Mouse (Mus musculus): ENCODE measurements around the gene Camk1d. TPM values are rescaled to one million over a fixed set of nuclear protein-coding genes. Genes with fewer than 3 reads are reported as not detected.
A peak's percentile ranks its signal among the peaks of the same experiment; 100 is the strongest.
"Not testable (repeated sequence)": the region's sequence is repeated elsewhere in the genome, so short reads cannot be mapped to it uniquely, and the experiment has no call there.

Gene Camk1d
- polyA plus RNA-seq, 2 experiments: 4.9 to 7.7 TPM

DNA sequence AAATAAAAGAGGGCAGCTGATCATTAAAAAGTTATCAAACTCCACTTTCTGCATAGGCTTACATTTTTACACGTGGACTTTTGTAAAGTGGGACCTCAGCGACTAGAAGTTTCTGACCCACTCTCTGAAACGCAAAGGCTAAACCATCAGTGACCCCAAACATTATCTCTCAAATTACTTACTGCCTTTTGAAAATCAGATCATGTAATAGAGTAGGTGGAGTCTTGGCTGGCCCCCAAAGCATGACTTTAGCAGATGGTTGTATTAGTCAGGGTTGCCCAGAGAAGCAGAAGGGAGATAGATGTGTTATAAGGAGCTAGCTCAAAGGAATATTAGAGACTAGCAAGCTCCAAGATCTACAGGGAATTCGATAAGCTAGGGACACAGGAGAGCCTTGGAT, 103.8 kb downstream of the Camk1d start:
- ATAC-seq (ENCODE audit: low FRiP score, low read depth): no peak
- peaks cover 20% of the 10 kb centered on the region for H3K4me1 ChIP-seq (ENCODE audit: control insufficient read depth, insufficient read depth, low read length)
- DNase-seq (ENCODE audit: low spot score): peak; percentile 32
- H3K4me2 ChIP-seq (replicated peaks; ENCODE audit: low read depth, low read length, severe bottlenecking): no peak overlapping the region
- TF ChIP-seq POLR2A (IDR thresholded peaks at IDR 0.05; ENCODE audit: borderline replicate concordance, extremely low read depth, insufficient read depth, insufficient read length): no peak
- WGBS: 58% methylated on average over 4 of the region's 4 CpGs
- H3K9me3 ChIP-seq (ENCODE audit: control insufficient read depth, low read length): no peaks in the 10 kb centered on the region
- no peaks in the 10 kb centered on the region for H3K27me3 ChIP-seq (ENCODE audit: control insufficient read depth, insufficient read depth, low read length)
- H3K9ac ChIP-seq (ENCODE audit: low read depth, low read length, severe bottlenecking): no peak overlapping the region
- no peak overlapping the region for H3K4me3 ChIP-seq (replicated peaks; ENCODE audit: low read length)
- no peak overlapping the region for H3K27ac ChIP-seq (replicated peaks; ENCODE audit: low read depth, low read length)
- H3K36me3 ChIP-seq (ENCODE audit: control insufficient read depth, insufficient read depth, low read length): no peaks in the 10 kb centered on the region

DNA sequence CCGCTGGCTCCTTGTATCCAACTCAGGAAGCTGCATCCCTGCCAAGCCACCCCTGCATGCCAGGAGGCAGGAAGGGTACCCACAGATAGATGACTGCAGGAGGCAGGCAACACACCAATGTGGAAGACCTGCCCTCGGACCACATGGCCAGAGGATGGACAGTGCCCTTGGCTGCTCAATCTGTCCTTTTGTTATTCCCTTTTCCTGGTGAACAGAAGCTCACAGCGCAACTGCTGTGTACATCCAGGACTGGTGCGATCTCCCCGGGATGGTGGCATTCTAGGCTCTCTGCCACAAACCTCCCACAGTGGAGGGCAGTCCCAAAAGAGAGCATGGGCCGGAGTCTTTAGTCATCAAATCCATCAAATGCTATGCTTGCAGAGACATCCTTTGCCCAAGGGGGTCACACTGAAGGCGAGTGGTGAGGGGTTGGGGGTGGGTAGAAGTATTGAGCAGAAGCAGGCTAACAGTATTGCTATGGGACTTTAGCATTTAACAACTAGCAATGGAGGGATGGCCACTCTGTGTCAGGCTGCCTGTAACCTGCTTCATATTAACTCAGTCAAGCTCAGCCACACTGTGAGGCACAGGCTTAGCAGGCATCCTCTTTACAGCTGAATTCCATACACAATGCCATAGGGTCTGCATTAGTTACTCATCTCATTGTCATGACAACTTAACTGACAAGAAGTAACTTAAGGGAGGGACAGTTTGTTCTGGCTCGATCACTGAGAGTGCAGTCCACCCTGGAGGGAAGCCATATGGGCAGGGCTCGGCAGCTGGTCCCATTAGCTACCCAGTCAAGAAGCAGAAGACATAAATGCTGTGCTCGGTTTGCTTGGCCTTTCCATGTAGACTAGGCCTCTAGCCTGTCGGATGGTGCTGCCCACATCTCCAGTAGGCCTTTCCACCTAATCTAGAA, 106.1 kb downstream of the Camk1d start:
- Histone ChIP-seq H3K4me3 (replicated peaks; ENCODE audit: low read length) (no peak overlapping the region), H3K9me3 (ENCODE audit: control insufficient read depth, low read length) (no peaks in the 10 kb centered on the region), H3K4me1 (ENCODE audit: control insufficient read depth, insufficient read depth, low read length) (peaks cover 7% of the 10 kb centered on the region), H3K9ac (ENCODE audit: low read depth, low read length, severe bottlenecking) (no peak overlapping the region), H3K4me2 (replicated peaks; ENCODE audit: low read depth, low read length, severe bottlenecking) (no peak overlapping the region), H3K27ac (replicated peaks; ENCODE audit: low read depth, low read length) (no peak overlapping the region), H3K36me3 (ENCODE audit: control insufficient read depth, insufficient read depth, low read length) (no peaks in the 10 kb centered on the region), H3K27me3 (ENCODE audit: control insufficient read depth, insufficient read depth, low read length) (no peaks in the 10 kb centered on the region)
- ATAC-seq (ENCODE audit: low FRiP score, low read depth) (no peak), DNase-seq (ENCODE audit: low spot score) (no peak)
- no peak for TF ChIP-seq POLR2A (IDR thresholded peaks at IDR 0.05; ENCODE audit: borderline replicate concordance, extremely low read depth, insufficient read depth, insufficient read length)
- WGBS: 86% methylated on average over 11 of the region's 11 CpGs

DNA sequence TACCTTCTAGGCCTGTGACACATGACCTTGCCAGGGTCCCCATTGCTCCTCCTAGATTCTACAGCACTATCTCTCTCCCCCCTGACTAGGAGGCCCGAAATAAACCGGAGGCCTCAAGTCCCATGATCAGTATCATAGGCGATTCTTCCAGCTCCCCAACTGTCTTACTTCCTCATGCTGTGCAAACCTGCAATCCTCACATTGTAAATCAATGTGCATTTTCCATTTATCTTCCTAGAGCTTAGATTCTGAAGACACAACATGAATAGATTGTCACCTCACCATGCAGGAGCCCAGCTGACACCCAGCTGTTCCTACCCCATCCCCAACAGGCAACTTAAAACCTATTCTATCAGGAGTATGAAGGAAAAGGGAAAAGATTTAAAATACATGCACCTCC, 108.5 kb downstream of the Camk1d start:
- TF ChIP-seq POLR2A (IDR thresholded peaks at IDR 0.05; ENCODE audit: borderline replicate concordance, extremely low read depth, insufficient read depth, insufficient read length): no peak
- 81% methylated on average over 3 of the region's 3 CpGs for WGBS
- H3K4me2 ChIP-seq (replicated peaks; ENCODE audit: low read depth, low read length, severe bottlenecking): no peak overlapping the region
- no peak overlapping the region for H3K27ac ChIP-seq (replicated peaks; ENCODE audit: low read depth, low read length)
- no peaks in the 10 kb centered on the region for H3K27me3 ChIP-seq (ENCODE audit: control insufficient read depth, insufficient read depth, low read length)
- DNase-seq (ENCODE audit: low spot score): no peak
- ATAC-seq (ENCODE audit: low FRiP score, low read depth): no peak
- H3K9me3 ChIP-seq (ENCODE audit: control insufficient read depth, low read length): no peaks in the 10 kb centered on the region
- H3K4me3 ChIP-seq (replicated peaks; ENCODE audit: low read length): no peak overlapping the region
- H3K36me3 ChIP-seq (ENCODE audit: control insufficient read depth, insufficient read depth, low read length): no peaks in the 10 kb centered on the region
- no peak overlapping the region for H3K9ac ChIP-seq (ENCODE audit: low read depth, low read length, severe bottlenecking)
- peaks cover 4% of the 10 kb centered on the region; the same call in 1 of the 2 replicates for H3K4me1 ChIP-seq (ENCODE audit: control insufficient read depth, insufficient read depth, low read length)

DNA sequence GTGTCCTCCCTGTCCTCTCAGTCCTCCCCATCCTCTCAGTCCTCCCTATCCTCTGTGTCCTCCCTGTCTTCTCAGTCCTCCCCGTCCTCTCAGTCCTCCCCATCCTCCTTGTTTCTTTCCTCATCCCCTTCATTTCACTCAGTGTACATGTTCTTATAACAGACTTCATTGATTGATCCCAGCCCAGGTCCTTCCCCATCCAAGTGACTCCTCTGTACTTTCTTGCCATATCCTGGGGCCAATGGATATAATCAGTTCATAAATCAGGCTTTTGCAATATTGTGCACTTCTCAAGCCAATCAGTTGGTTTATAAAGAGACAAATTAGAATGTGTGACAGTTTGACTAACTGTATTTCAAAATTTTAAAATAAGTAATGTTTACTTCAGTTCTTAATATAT, 112.3 kb downstream of the Camk1d start:
- Histone ChIP-seq H3K9me3 (ENCODE audit: control insufficient read depth, low read length) (no peaks in the 10 kb centered on the region), H3K4me1 (ENCODE audit: control insufficient read depth, insufficient read depth, low read length) (peaks cover 4% of the 10 kb centered on the region; the same call in 1 of the 2 replicates), H3K4me2 (replicated peaks; ENCODE audit: low read depth, low read length, severe bottlenecking) (no peak overlapping the region), H3K36me3 (ENCODE audit: control insufficient read depth, insufficient read depth, low read length) (no peaks in the 10 kb centered on the region), H3K4me3 (replicated peaks; ENCODE audit: low read length) (no peak overlapping the region), H3K9ac (ENCODE audit: low read depth, low read length, severe bottlenecking) (no peak overlapping the region), H3K27ac (replicated peaks; ENCODE audit: low read depth, low read length) (no peak overlapping the region), H3K27me3 (ENCODE audit: control insufficient read depth, insufficient read depth, low read length) (no peaks in the 10 kb centered on the region)
- DNase-seq (ENCODE audit: low spot score) (no peak), ATAC-seq (ENCODE audit: low FRiP score, low read depth) (no peak)
- no peak for TF ChIP-seq POLR2A (IDR thresholded peaks at IDR 0.05; ENCODE audit: borderline replicate concordance, extremely low read depth, insufficient read depth, insufficient read length)
- WGBS: 80% methylated on average over 1 of the region's 1 CpGs

DNA sequence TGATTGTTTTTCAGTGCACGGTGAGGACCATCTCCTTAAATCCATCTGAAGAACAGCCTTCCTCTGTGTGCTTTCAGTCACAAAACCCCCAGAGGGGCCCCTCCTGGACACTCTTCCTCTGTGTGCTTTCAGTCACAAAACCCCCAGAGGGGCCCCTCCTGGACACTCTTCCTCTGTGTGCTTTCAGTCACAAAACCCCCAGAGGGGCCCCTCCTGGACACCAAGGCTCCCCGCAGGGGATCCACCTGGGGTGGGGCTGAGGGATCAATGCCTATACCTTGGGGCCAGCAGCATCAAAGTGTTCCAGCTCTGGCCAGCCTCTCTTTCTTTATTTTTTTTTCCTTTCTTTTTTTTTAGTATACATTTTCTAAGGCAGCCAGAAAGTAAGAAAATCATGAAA, 113.1 kb downstream of the Camk1d start:
- not testable (repeated sequence) for ATAC-seq (ENCODE audit: low FRiP score, low read depth); H3K4me3 ChIP-seq (replicated peaks; ENCODE audit: low read length); H3K27me3 ChIP-seq (ENCODE audit: control insufficient read depth, insufficient read depth, low read length); H3K36me3 ChIP-seq (ENCODE audit: control insufficient read depth, insufficient read depth, low read length); H3K4me2 ChIP-seq (replicated peaks; ENCODE audit: low read depth, low read length, severe bottlenecking); H3K27ac ChIP-seq (replicated peaks; ENCODE audit: low read depth, low read length); H3K9ac ChIP-seq (ENCODE audit: low read depth, low read length, severe bottlenecking); H3K9me3 ChIP-seq (ENCODE audit: control insufficient read depth, low read length); H3K4me1 ChIP-seq (ENCODE audit: control insufficient read depth, insufficient read depth, low read length); DNase-seq (ENCODE audit: low spot score)
- 13% methylated on average over 2 of the region's 2 CpGs for WGBS

Measured in limb, embryonic 14.5 days (tissue).